Mouse (Mus musculus) NIH3T3 (cell line): Measurements from ENCODE around the gene Als2cr12.
A peak's percentile ranks its signal among the peaks of the same experiment; 100 is the strongest.

Experiments
- DNase-seq: peaks from one replicate; pipeline ENCODE4 v3.0.0-alpha.2; 2012; ENCODE audit warnings: low read depth

Als2cr12 gene

DNA sequence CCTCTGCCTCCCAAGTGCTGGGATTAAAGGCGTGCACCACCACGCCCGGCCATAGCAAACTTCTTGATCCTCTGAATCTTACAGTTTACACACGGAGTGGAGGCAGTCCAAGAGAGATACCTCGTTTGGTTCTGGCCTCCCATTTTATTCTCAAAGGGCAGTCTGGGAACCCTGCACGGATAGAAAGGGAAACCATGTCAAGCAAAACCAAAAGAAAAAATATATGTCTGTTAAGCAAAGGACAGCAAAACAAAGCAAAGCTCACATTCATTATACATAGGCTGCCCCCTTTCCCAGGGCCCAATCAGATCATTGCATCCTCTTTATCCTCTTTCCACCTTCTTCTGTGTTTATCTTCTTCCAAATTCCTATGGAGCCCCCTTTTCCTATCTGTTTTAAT lies 82.0 kb downstream of the Als2cr12 start:
- peak; percentile 39 for DNase-seq

DNA sequence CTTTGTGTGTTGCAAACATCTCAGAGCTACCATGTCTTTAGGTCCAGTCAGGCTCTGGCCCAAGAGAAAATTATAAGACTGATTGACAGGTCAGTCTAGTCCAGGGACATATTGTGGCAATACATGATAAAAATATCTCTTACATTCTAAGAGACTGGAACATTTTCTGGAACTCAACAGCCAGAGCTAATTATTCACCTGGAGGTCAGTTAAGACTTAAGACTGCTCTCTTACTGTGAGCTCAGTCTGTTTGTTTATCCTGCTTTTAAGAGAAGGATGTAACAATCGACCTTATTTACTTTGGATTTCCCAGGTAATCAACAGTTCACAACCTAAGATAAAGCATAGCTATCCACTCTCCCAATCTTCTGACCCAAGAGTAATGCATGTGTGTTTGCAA lies 85.2 kb downstream of the Als2cr12 start:
- DNase-seq, result no peak

DNA sequence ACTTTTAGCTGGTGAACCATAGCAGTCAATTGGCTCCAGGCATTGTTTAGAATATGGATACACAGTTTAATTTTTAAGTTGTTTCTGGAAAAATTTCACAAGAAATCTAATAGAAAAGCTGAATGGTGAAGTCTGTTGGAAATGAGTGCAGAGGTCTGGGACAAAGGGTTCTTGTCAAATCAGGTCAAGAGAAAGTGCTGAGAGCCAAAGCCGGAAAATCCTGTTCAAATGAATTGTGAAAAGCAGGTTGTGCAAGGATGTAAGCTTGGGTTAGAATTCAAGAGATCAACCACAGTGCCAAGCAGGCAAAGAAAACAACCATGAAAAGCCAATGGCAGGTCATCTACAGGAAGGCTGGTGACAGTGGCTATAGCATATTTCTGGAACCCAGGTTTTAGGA lies 85.6 kb downstream of the Als2cr12 start:
- no peak for DNase-seq

DNA sequence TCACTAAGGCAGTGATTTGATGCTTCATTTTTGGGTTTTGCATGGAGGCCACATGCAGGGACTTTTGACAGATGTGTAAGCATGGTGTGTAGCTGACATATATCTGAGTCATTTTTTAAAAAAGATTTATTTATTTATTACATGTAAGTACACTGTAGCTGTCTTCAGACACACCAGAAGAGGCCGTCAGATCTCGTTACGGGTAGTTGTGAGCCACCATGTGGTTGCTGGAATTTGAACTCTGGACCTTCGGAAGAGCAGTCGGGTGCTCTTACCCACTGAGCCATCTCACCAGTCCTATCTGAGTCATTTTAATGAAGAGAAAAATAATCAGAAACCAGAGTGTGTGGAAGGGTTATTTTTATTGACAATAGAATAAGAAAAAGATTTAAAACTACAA lies 86.2 kb downstream of the Als2cr12 start:
- peak; percentile 20 for DNase-seq

DNA sequence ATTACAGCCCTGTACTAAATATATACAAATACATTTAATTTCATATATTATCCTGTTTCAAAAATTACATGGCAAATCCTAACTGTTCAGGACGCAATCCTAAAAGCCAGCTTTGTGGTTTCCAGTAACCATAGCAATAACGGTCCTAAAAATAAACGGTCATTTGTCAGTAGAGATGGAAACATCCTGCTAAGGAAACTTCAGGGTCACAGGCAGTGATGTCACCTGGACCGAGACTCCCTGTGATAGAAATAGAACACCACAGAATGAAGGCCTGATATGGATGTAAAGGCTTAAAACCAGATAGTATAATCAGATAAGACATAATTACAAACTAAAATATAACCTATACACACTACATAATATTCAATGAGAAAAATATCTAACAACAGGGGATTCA lies 92.1 kb downstream of the Als2cr12 start:
- DNase-seq, result no peak

DNA sequence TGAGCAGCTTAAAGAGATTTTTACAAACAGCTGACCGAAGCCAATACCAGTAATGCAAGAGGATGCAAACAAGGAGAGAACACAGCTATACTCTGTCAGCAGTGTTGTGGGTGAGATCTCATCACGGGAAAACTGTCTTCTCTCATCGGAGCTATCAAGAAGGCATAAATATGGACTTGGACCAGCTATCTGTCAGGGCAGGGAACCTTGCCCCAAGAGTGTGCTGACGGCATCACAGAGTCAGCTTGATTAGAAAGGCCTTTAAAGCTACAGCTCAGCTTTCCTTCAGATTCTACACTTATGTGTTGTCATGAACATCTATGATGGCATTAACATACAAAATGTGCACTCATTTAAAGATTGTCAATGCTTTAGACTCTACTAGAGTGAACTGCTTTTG lies 93.1 kb downstream of the Als2cr12 start:
- no peak for DNase-seq
